Mouse (Mus musculus) heart, adult 2 months (tissue): ENCODE measurements around the gene Tnik. TPM values are rescaled to one million over a fixed set of nuclear protein-coding genes. Genes with fewer than 3 reads are reported as not detected.

Experiments used
- DNase-seq, 2 experiments: peaks; one replicate each; pipeline ENCODE4 v3.0.0; 2021
- H3K27ac ChIP-seq: fragments of 200-600 bp; 2 replicates; pipeline ENCODE4 v1.8.1; 2022
- H3K27me3 ChIP-seq: fragments of 200-500 bp; 2 replicates; pipeline ENCODE4 v1.6.1; 2012; ENCODE audit warnings: mild to moderate bottlenecking, low read length, inconsistent platforms, mixed read lengths; ENCODE audit not compliant: control insufficient read depth, insufficient read depth
- H3K36me3 ChIP-seq: fragments of 200-500 bp; 2 replicates; pipeline ENCODE4 v1.6.1; 2012; ENCODE audit warnings: low read length, inconsistent platforms; ENCODE audit not compliant: control insufficient read depth, insufficient read depth
- H3K4me1 ChIP-seq: fragments of 200-500 bp; 2 replicates; pipeline ENCODE4 v1.6.1; 2011; ENCODE audit warnings: low read length; ENCODE audit not compliant: control insufficient read depth, insufficient read depth
- H3K4me3 ChIP-seq: fragments of 200-600 bp; 2 replicates; pipeline ENCODE4 v1.8.1; 2022
- H3K79me2 ChIP-seq: fragments of 200-500 bp; replicated peaks from 2 replicates; pipeline ENCODE4 v1.6.1; 2012; ENCODE audit warnings: mild to moderate bottlenecking, inconsistent platforms, low read length, moderate library complexity, mixed read lengths; ENCODE audit not compliant: control insufficient read depth, insufficient read depth
- H3K9ac ChIP-seq: fragments of 200-500 bp; 2 replicates; pipeline ENCODE4 v1.6.1; 2012; ENCODE audit warnings: low read depth, mild to moderate bottlenecking, control low read depth, inconsistent platforms, low read length, mixed read lengths
- CTCF ChIP-seq: fragments of 200-600 bp; IDR thresholded peaks from 2 replicates; pipeline ENCODE4 v1.8.1; 2022; ENCODE audit warnings: antibody characterized with exemption, mild to moderate bottlenecking, moderate library complexity
- EP300 ChIP-seq: fragments of 200-500 bp; IDR thresholded peaks from 2 replicates; pipeline ENCODE4 v1.6.1; 2011; ENCODE audit warnings: low read depth, low read length, control low read depth; ENCODE audit not compliant: insufficient read depth
- POLR2A ChIP-seq: fragments of 200-500 bp; IDR thresholded peaks from 2 replicates; pipeline ENCODE4 v1.6.1; 2011; ENCODE audit warnings: mild to moderate bottlenecking, low read depth, low read length, control low read depth; ENCODE audit not compliant: insufficient read depth
- WGBS: fragments of 180-500 bp; shearing (Covaris S2); methylation state at CpG from one replicate; pipeline ENCODE4 v1.1.7; 2018; 5-methylcytosine and 5-hydroxymethylcytosine counted together
- intact Hi-C: fragments of 180-260 bp; cut with DNase I; formaldehyde crosslinking; loops from one replicate; pipeline ENCODE4 v1.15.1; 2025
- polyA plus RNA-seq: library from polyadenylated mRNA; depleted of rRNA; stranded (reverse); fragments of >200 nt; gene quantifications from 2 replicates; pipeline ENCODE4 v1.2.3, GENCODE M21; 2012
- total RNA-seq, 2 experiments: library from RNA; stranded (reverse); gene quantifications; 2 replicates each; pipeline ENCODE4 v1.2.3; 2021

The Tnik gene
- total and polyA plus RNA-seq, 3 experiments, result 6.6 to 29.8 (median 26.8) TPM

DNA sequence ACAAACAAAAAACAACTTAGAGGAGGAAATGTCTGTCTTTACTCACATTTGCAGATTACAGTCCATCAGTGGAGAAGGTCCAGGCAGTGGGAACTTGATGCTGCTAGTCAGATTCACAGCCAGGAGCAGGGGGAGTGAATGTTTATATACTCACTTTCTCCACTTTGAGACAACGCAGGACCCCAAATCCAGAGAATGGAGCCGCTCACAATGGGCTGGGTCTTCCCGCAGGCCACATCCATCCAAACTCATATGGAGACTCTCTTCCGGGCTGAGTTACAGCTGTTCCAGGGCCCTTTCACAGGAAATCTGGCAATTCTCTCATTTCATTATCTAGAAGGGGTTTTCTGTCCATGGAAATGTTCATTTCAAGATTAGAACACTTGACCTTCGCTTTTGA, 277.1 kb downstream of the Tnik start:
- intact Hi-C loops, result loop anchor here (10.0 kb wide), 2 partner anchors 105 to 275 kb away; partner anchors contain the start of gene Tnik
- H3K4me3 ChIP-seq, result no peak overlapping the region
- no peaks in the 10 kb centered on the region for H3K79me2 ChIP-seq
- 46% methylated on average over 5 of the region's 5 CpGs for WGBS
- no peak overlapping the region for H3K27ac ChIP-seq
- no peaks in the 10 kb centered on the region for H3K27me3 ChIP-seq
- H3K36me3 ChIP-seq, result no peaks in the 10 kb centered on the region
- H3K4me1 ChIP-seq, result no peaks in the 10 kb centered on the region
- DNase-seq, result no peak
- no peak overlapping the region for H3K9ac ChIP-seq
- TF ChIP-seq CTCF, result no peak
- no peak for TF ChIP-seq POLR2A

DNA sequence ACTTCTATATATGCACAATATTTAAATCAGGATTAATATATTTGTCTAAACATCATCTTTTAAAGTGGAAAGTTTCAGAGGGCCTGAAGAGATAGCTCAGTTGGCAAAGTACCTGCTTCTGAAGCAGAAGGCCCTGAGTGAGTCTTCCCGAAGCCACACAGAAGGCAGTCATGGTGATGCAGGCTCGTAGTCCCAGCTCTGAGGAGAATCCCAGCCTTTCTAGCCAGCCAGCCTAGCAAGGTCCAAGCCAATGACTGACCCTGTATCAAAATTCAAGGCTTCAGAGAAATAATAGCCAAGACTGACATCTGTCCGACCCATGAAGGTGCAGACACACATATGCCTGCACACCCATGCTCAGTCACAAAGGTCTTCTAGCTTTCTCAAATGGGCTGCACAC, 279.9 kb downstream of the Tnik start:
- no peak overlapping the region for H3K9ac ChIP-seq
- TF ChIP-seq EP300 (no peak), CTCF (no peak), POLR2A (no peak)
- H3K4me1 ChIP-seq, result no peaks in the 10 kb centered on the region
- H3K4me3 ChIP-seq, result no peak overlapping the region
- intact Hi-C loops, result loop anchor here (1.0 to 10.0 kb wide), 3 partner anchors 108 to 379 kb away; partner anchors contain the start of gene Tnik
- H3K27ac ChIP-seq, result no peak overlapping the region
- no peaks in the 10 kb centered on the region for H3K27me3 ChIP-seq
- no peak for DNase-seq
- no peaks in the 10 kb centered on the region for H3K36me3 ChIP-seq
- 93% methylated on average over 3 of the region's 3 CpGs for WGBS
- H3K79me2 ChIP-seq, result no peaks in the 10 kb centered on the region

DNA sequence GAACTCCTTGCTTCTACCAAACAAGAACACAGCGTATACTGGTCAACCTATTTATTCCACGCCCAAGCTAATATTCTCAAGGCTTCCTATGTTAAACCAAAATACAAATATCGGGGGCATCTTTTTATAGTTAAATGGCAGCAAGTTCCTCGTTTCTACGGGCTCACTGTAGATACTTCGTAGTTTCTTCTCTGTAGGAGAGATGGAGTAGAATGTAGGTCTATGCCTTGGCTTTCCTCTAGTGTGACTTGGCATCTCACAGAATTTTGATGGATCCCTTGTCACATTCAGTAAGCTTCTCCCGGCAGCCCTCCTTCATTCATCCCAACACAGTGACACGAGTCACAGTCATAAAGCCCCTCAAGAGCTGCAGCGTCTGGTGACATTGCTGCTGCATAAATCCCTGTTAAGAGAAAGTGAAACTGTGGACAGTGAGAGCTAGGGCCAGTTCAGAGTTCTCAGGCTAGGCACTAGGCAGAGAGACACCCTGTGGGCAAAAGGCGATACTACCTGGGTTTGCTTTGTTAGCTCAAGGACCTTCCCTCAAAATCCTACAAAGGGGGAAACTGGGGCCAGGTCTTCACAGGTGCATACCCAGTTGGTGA, 280.5 kb downstream of the Tnik start:
- Histone ChIP-seq H3K4me1 (no peaks in the 10 kb centered on the region), H3K9ac (no peak overlapping the region), H3K27ac (no peak overlapping the region), H3K27me3 (no peaks in the 10 kb centered on the region), H3K36me3 (no peaks in the 10 kb centered on the region), H3K79me2 (no peaks in the 10 kb centered on the region), H3K4me3 (no peak overlapping the region)
- intact Hi-C loops, result loop anchor here (1.0 to 10.0 kb wide), 3 partner anchors 109 to 379 kb away; partner anchors contain the start of gene Tnik
- 0 out of 2 replicates have a peak, but pooled peaks have one; percentile 28 for TF ChIP-seq EP300
- TF ChIP-seq CTCF, result peak; percentile 77
- TF ChIP-seq POLR2A, result no peak
- WGBS, result 69% methylated on average over 10 of the region's 10 CpGs
- DNase-seq, result peak; percentile 25 to 30

DNA sequence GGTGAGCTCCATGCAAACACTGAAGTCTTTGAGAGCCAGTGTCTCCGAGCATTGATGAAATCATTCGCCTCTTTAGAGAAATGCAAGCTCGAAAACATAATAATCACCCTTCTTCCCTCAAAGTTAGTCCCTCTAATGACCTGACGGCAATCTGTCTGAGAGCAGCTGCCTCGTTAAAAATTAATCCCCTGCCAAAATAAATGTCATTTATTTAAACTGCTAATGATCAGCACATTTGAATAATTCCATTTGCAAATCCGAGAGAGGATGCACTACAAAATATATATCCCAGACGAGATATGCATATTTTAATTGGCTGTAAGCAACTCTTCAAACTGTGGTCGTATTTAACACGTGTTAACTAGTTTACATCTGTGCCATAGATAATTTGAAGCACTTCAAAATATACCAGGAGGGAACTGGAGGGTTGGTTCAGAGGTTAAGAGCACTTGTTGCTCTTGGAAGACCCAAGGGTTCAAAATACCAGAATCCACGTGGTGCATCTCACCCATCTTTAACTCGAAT, 281.4 kb downstream of the Tnik start:
- no peak overlapping the region for H3K27ac ChIP-seq
- DNase-seq, result no peak
- H3K79me2 ChIP-seq, result no peaks in the 10 kb centered on the region
- TF ChIP-seq POLR2A, result no peak
- TF ChIP-seq CTCF, result no peak
- TF ChIP-seq EP300, result no peak
- H3K9ac ChIP-seq, result no peak overlapping the region
- intact Hi-C loops, result loop anchor here (10.0 kb wide), 2 partner anchors 110 to 280 kb away; partner anchors contain the start of gene Tnik
- no peaks in the 10 kb centered on the region for H3K27me3 ChIP-seq
- H3K4me3 ChIP-seq, result no peak overlapping the region
- no peaks in the 10 kb centered on the region for H3K4me1 ChIP-seq
- 80% methylated on average over 11 of the region's 11 CpGs for WGBS
- no peaks in the 10 kb centered on the region for H3K36me3 ChIP-seq

DNA sequence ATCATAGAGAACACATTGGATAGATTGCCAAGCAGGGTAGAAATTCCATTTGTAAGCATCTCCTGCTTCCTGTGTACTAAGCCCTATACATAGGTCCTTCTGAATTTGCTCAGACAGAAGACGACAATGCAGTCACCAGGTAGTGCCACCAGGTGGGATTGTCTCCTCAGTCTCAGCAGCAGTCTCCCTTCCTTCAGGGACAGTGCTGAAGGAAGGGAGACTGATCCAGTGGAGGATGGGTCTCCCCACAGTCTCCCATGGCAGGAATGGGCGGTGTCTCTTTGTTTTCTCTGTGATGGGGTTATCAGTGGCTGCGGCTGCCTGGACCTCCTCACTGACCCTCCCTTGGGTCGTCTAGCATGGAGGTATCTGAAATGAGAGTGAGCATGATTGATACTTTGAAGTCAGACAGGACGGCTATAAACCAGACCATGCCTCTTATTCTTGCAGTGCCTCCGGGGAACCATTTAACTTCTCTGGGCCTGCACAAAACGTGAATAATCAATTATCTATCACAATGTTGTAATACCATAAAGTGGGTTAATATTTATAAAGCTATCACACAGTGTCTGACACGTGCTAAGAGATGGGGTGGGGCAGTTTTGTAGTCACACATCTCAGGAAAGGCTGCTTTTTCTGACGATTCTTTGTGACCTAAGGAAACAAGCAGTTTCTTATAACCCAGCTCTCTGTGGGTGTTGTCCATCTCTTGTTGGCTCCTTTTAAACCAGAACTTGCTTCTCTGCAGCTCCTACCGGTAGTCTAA, 285.1 kb downstream of the Tnik start:
- no peak overlapping the region for H3K27ac ChIP-seq
- no peaks in the 10 kb centered on the region for H3K4me1 ChIP-seq
- no peaks in the 10 kb centered on the region for H3K36me3 ChIP-seq
- DNase-seq, result no peak
- no peak overlapping the region for H3K4me3 ChIP-seq
- H3K9ac ChIP-seq, result no peak overlapping the region
- no peaks in the 10 kb centered on the region for H3K79me2 ChIP-seq
- WGBS, result 66% methylated on average over 10 of the region's 10 CpGs
- TF ChIP-seq CTCF (no peak), POLR2A (no peak), EP300 (no peak)
- H3K27me3 ChIP-seq, result no peaks in the 10 kb centered on the region
- intact Hi-C loops, result loop anchor here (10.0 kb wide), 2 partner anchors 113 to 283 kb away; partner anchors contain the start of gene Tnik
